Mouse (Mus musculus) forebrain, embryonic 11.5 days (tissue): ENCODE data around the gene Crybg1. TPM values are rescaled to one million over a fixed set of nuclear protein-coding genes. Genes with fewer than 3 reads are reported as not detected.

ENCODE experiments used
- ATAC-seq: fragments of 200-750 bp; cut with Nextera tagmentation; replicated peaks from 2 replicates; pipeline ENCODE4 v1.8.0; 2017; ENCODE audit warnings: moderate TSS enrichment; ENCODE audit not compliant: low FRiP score
- DNase-seq: peaks from one replicate; pipeline ENCODE4 v3.0.0-alpha.2; 2017; ENCODE audit warnings: low spot score
- H3K27ac ChIP-seq: fragments of 300-500 bp; sonication (generic); 2 replicates; pipeline ENCODE4 v1.5.1; 2014; ENCODE audit warnings: low read depth, low read length
- H3K27me3 ChIP-seq: fragments of 300-500 bp; sonication (generic); 2 replicates; pipeline ENCODE4 v1.6.1; 2014; ENCODE audit warnings: mild to moderate bottlenecking, low read length, mixed read lengths; ENCODE audit not compliant: control insufficient read depth, insufficient read depth
- H3K36me3 ChIP-seq: fragments of 300-500 bp; sonication (generic); 2 replicates; pipeline ENCODE4 v1.6.1; 2014; ENCODE audit warnings: mild to moderate bottlenecking, low read length, moderate library complexity, mixed read lengths; ENCODE audit not compliant: control insufficient read depth, insufficient read depth
- H3K4me1 ChIP-seq: fragments of 300-500 bp; sonication (generic); replicated peaks from 2 replicates; pipeline ENCODE4 v1.6.1; 2014; ENCODE audit warnings: low read length, mixed read lengths; ENCODE audit not compliant: control insufficient read depth, insufficient read depth
- H3K4me2 ChIP-seq: fragments of 300-500 bp; sonication (generic); 2 replicates; pipeline ENCODE4 v1.6.1; 2014; ENCODE audit warnings: low read depth, mild to moderate bottlenecking, low read length, moderate library complexity, mixed read lengths; ENCODE audit not compliant: severe bottlenecking
- H3K4me3 ChIP-seq: fragments of 300-500 bp; sonication (generic); 2 replicates; pipeline ENCODE4 v1.5.1; 2014; ENCODE audit warnings: low read depth, low read length
- H3K9ac ChIP-seq: fragments of 300-500 bp; sonication (generic); 2 replicates; pipeline ENCODE4 v1.6.1; 2014; ENCODE audit warnings: low read length
- H3K9me3 ChIP-seq: fragments of 300-500 bp; sonication (generic); 2 replicates; pipeline ENCODE4 v1.6.1; 2016; ENCODE audit warnings: low read length, mixed read lengths; ENCODE audit not compliant: control insufficient read depth
- WGBS: fragments of 180-500 bp; shearing (Covaris S2); extraction: QIAGEN DNeasy Blood & Tissue Kit; methylation state at CpG from one replicate; pipeline ENCODE4 v1.1.7; 2014; 5-methylcytosine and 5-hydroxymethylcytosine counted together
- polyA plus RNA-seq: library from polyadenylated mRNA; unstranded; fragments of >200 nt; fragmentation: Nextera tagmentation; extraction: Ambion mirVana; gene quantifications from 2 replicates; pipeline ENCODE4 v1.2.1, GENCODE M21; 2014

Crybg1 gene
- polyA plus RNA-seq, 1 experiment from 2014 or later: 0.24 TPM

DNA sequence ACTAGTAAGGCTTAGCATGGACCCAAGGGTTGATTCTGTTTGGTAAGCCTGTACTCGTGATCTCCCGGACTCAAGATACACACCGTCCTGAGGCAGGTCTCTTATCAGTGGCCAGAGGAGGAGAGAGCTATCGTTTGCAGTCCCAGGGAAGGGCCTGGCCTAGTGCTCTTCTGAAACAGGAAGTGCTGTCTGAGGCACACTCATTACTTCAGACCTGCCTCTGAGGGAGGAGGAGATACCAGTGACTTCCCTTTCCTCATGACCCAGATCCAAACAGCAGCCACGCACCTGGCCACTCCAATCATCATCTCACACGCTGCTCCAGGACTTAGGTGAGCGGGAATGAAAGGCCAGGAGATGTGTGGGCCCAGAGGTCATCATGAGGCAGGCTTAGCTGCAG is 79.5 kb downstream of the Crybg1 start:
- Histone ChIP-seq H3K4me3 (no peak overlapping the region), H3K4me1 (no peaks in the 10 kb centered on the region), H3K36me3 (no peaks in the 10 kb centered on the region), H3K27me3 (no peaks in the 10 kb centered on the region), H3K4me2 (no peak overlapping the region), H3K27ac (no peak overlapping the region), H3K9me3 (no peaks in the 10 kb centered on the region), H3K9ac (no peak overlapping the region)
- 89% methylated on average over 7 of the region's 7 CpGs for WGBS
- no peak for DNase-seq
- no peak for ATAC-seq

DNA sequence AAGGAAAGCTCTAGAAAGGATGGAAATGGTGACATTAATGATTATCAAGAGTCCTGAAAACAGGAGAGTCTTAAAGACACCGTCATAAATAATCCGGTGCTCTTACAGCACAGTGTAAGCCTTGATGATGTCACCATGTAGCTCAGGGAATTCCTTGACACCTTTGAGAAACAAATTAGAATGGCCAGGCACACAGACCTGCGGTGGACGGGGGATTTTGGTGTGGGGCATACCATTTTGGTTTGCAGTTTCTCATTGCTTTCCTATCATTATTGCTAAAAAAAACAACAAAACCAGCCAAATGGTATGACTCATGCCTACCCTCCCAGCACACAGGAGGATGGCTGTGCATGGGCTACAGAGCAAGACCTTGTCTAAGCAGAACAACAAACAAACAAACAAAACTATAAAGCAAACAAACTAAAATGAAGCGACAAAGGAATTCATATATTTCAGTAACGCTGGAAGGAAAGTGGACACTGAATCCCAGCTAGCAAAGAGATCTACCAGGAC is 82.7 kb downstream of the Crybg1 start:
- no peak for ATAC-seq
- 92% methylated on average over 6 of the region's 6 CpGs for WGBS

DNA sequence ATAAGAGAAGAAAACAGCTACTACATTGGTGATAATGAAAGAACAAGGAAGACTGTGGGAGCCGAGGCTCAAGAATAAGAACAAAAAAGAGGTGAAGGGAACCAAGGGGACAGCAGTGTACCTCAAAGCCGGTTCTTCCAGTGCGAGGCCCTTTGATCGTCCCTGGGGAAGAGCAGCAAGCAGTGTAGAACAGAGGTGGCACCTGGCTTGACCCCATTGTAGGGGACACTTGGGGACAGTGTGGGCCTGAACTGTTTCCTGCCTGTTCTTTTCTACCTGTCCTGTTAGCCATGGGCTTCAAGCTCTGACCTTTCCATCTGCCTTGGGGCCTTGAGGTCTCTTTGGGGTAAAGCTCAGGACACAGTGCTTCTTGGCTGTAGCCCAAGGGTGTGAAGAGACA is 85.7 kb downstream of the Crybg1 start:
- no peaks in the 10 kb centered on the region for H3K4me1 ChIP-seq
- 87% methylated on average over 4 of the region's 4 CpGs for WGBS

More for the DNA sequence above, 82.7 kb downstream of the Crybg1 start:
- H3K27ac ChIP-seq: no peak overlapping the region
- H3K4me1 ChIP-seq: no peaks in the 10 kb centered on the region
- H3K9ac ChIP-seq: no peak overlapping the region
- H3K27me3 ChIP-seq: no peaks in the 10 kb centered on the region
- H3K4me3 ChIP-seq: no peak overlapping the region
- no peaks in the 10 kb centered on the region for H3K9me3 ChIP-seq
- DNase-seq: no peak
- H3K36me3 ChIP-seq: no peaks in the 10 kb centered on the region
- H3K4me2 ChIP-seq: no peak overlapping the region

DNA sequence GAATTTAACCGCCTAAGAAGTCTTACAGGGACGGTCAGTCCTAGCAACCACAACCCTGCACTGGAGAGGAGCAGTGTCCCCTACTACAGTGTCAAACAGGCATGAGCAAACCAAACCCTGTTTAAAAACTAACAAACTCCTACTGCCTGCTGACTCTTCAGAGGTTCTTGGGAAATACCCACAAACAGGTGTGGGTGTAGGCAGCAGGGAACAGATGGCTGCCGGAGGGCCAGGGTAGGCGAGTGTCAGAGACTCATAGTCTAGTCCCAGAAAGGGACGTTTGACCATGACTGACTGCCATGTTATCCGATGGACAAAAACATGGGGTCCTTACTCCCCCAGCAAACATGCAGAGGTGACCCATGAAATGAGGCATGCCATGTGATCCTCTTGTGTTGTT is 97.7 kb downstream of the Crybg1 start:
- no peaks in the 10 kb centered on the region for H3K36me3 ChIP-seq
- H3K4me2 ChIP-seq: no peak overlapping the region
- no peak overlapping the region for H3K4me3 ChIP-seq
- no peak overlapping the region for H3K9ac ChIP-seq
- 88% methylated on average over 6 of the region's 6 CpGs for WGBS
- DNase-seq (no peak), ATAC-seq (no peak)
- no peaks in the 10 kb centered on the region for H3K27me3 ChIP-seq
- H3K27ac ChIP-seq: no peak overlapping the region
- no peaks in the 10 kb centered on the region for H3K4me1 ChIP-seq
- H3K9me3 ChIP-seq: no peaks in the 10 kb centered on the region

More for the DNA sequence above, 85.7 kb downstream of the Crybg1 start:
- H3K9ac ChIP-seq: no peak overlapping the region
- no peak overlapping the region for H3K27ac ChIP-seq
- no peaks in the 10 kb centered on the region for H3K9me3 ChIP-seq
- no peaks in the 10 kb centered on the region for H3K36me3 ChIP-seq
- H3K4me2 ChIP-seq: no peak overlapping the region
- DNase-seq (no peak), ATAC-seq (no peak)
- no peaks in the 10 kb centered on the region for H3K27me3 ChIP-seq
- H3K4me3 ChIP-seq: no peak overlapping the region

DNA sequence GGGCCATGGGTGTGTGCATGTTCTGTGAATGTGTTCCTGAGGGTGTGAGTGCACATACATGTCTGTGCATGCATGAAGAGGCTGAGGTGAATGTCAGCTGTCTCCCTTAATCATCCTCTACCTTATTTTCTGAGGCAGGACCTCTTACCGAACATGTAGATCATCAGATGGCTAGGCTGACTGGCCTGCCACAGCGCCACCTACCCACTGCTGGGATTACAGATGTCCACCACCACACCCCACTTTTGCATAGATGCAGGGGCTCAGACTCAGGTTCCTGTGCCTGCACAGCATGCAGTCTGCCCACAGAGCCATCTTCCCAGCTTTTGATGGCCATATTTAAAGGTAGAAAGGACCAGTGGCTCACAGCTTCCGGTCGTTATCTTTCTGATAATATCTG is 103.9 kb downstream of the Crybg1 start:
- 76% methylated on average over 4 of the region's 4 CpGs for WGBS

DNA sequence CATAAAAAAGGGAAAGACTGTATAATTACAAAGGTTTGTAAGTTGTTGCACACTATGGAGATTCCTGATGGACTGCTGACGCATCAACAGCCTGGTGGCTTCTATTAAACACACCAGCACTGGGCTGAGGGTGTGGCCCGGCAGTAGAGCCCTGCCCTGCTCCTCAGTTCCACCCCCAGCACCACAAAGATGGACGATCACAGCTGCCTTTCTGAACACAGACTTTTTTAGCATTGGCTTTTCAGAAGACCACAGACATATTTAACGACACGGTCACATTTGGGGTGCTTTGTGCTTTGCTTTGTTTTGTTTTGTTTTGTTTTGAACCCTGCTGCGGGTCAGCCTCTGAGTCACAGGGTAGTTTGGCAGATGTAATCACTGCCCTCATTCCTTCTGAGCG is 105.0 kb downstream of the Crybg1 start:
- H3K27me3 ChIP-seq: no peaks in the 10 kb centered on the region
- H3K9me3 ChIP-seq: no peaks in the 10 kb centered on the region
- no peaks in the 10 kb centered on the region for H3K4me1 ChIP-seq
- H3K9ac ChIP-seq: no peak overlapping the region
- 67% methylated on average over 7 of the region's 7 CpGs for WGBS
- DNase-seq (no peak), ATAC-seq (no peak)
- no peak overlapping the region for H3K4me2 ChIP-seq
- H3K27ac ChIP-seq: no peak overlapping the region
- H3K4me3 ChIP-seq: no peak overlapping the region
- H3K36me3 ChIP-seq: no peaks in the 10 kb centered on the region

More for the DNA sequence above, 103.9 kb downstream of the Crybg1 start:
- DNase-seq (no peak), ATAC-seq (no peak)
- Histone ChIP-seq H3K9me3 (no peaks in the 10 kb centered on the region), H3K4me2 (no peak overlapping the region), H3K27ac (no peak overlapping the region), H3K36me3 (no peaks in the 10 kb centered on the region), H3K4me1 (no peaks in the 10 kb centered on the region), H3K27me3 (no peaks in the 10 kb centered on the region), H3K4me3 (no peak overlapping the region), H3K9ac (no peak overlapping the region)

DNA sequence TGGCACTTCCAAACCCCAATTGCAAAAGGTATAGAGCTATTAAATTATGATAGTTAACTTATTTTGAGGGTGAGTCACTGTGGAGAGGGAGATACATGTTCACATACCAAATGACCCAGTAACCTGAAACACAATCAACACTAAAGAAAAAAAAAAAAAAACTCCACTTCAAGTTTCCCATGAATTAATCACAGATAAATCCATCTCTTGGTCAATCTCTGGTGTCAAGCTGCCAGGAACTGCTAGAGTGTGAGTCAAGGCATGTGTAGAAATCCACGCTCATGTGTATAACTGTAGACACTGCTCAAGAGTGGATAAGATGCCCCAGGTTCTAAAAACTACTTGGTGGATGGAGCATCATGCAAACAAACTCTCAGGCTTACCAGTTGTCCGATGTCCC is 109.5 kb downstream of the Crybg1 start:
- no peaks in the 10 kb centered on the region for H3K9me3 ChIP-seq
- H3K4me3 ChIP-seq: no peak overlapping the region
- no peaks in the 10 kb centered on the region for H3K4me1 ChIP-seq
- H3K9ac ChIP-seq: no peak overlapping the region
- ATAC-seq (no peak), DNase-seq (no peak)
- WGBS: 89% methylated on average over 2 of the region's 2 CpGs
- H3K27ac ChIP-seq: no peak overlapping the region
- H3K36me3 ChIP-seq: no peaks in the 10 kb centered on the region
- H3K4me2 ChIP-seq: no peak overlapping the region
- no peaks in the 10 kb centered on the region for H3K27me3 ChIP-seq

DNA sequence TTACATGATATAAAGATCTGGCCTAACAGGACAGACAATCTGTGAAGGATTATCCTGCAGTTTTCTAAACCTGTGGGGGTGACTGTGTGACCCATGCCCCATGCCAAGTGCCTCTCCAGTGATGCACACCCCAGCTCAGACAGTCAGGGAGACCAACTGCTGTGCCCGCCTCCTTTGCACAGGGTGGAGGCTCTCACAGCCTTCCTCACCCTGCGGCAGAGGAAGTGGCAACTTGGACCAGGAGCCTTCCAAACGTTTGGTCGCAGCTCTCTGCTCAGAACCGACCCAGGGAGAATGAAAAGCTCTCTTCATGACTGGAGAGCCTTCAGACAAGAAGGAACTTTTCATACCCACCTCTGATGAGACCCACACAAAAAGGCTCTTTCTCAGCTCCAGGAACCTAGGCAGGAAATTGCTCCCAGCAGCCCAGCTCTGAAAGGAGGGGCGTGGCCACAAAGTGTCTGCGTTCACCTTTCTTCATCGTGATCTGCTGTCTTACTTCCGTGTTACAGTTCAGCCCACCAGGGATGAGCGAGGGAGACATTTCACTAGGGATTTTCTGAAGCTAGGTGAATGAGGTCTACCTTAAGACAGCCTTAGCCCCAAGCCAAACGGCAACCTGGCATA is 110.6 kb downstream of the Crybg1 start:
- Histone ChIP-seq H3K4me1 (no peaks in the 10 kb centered on the region), H3K4me2 (no peak overlapping the region), H3K9ac (no peak overlapping the region), H3K9me3 (no peaks in the 10 kb centered on the region), H3K36me3 (no peaks in the 10 kb centered on the region), H3K27ac (no peak overlapping the region), H3K27me3 (no peaks in the 10 kb centered on the region), H3K4me3 (no peak overlapping the region)
- no peak for DNase-seq
- ATAC-seq: no peak
- 50% methylated on average over 11 of the region's 11 CpGs for WGBS

DNA sequence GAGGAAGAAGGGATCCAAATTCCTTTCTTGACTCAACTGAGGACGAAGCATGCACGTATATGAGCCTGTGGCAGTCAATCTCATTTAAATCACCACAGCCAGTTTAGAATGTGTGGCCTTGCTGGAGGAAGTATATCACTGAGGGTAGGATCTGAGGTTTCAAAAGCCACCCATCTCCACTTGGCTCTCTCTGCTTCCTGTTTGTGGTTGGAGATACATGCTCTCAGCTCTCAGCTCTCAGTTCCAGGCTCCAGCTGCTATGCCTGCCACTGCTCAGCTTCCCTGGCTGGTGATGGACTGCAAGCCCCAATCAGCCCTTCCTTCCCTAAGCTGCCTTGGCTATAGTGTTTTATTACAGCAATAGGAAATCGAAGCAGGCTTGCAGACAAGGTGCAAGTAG is 119.1 kb downstream of the Crybg1 start:
- no peak overlapping the region for H3K9ac ChIP-seq
- no peaks in the 10 kb centered on the region for H3K9me3 ChIP-seq
- H3K27ac ChIP-seq: no peak overlapping the region
- H3K4me2 ChIP-seq: no peak overlapping the region
- no peaks in the 10 kb centered on the region for H3K27me3 ChIP-seq
- H3K4me1 ChIP-seq: no peaks in the 10 kb centered on the region
- no peak for ATAC-seq
- H3K4me3 ChIP-seq: no peak overlapping the region
- 77% methylated on average over 3 of the region's 3 CpGs for WGBS
- DNase-seq: no peak
- no peaks in the 10 kb centered on the region for H3K36me3 ChIP-seq
